Mouse (Mus musculus) limb, embryonic 14.5 days (tissue): ENCODE results near the gene Fbn1. TPM values are rescaled to one million over a fixed set of nuclear protein-coding genes. Genes with fewer than 3 reads are reported as not detected.
A peak's percentile ranks its signal among the peaks of the same experiment; 100 is the strongest.

ENCODE experiments used
- ATAC-seq: fragments of 200-750 bp; cut with Nextera tagmentation; 2 replicates; pipeline ENCODE4 v1.8.0; 2017; ENCODE audit warnings: low read depth, moderate number of reproducible peaks, moderate TSS enrichment; ENCODE audit not compliant: low FRiP score
- DNase-seq: peaks from one replicate; pipeline ENCODE4 v3.0.0-alpha.2; 2015; ENCODE audit warnings: low spot score
- H3K27ac ChIP-seq: fragments of 300-500 bp; sonication (generic); replicated peaks from 2 replicates; pipeline ENCODE4 v1.5.1; 2014; ENCODE audit warnings: low read depth, mild to moderate bottlenecking, low read length, moderate library complexity, mixed read lengths
- H3K27me3 ChIP-seq: fragments of 300-500 bp; sonication (generic); 2 replicates; pipeline ENCODE4 v1.6.1; 2014; ENCODE audit warnings: low read length, mixed read lengths; ENCODE audit not compliant: control insufficient read depth, insufficient read depth
- H3K36me3 ChIP-seq: fragments of 300-500 bp; sonication (generic); 2 replicates; pipeline ENCODE4 v1.6.1; 2014; ENCODE audit warnings: mild to moderate bottlenecking, low read length, moderate library complexity, mixed read lengths; ENCODE audit not compliant: control insufficient read depth, insufficient read depth
- H3K4me1 ChIP-seq: fragments of 300-500 bp; sonication (generic); 2 replicates; pipeline ENCODE4 v1.6.1; 2014; ENCODE audit warnings: antibody characterized with exemption, low read length, mixed read lengths; ENCODE audit not compliant: control insufficient read depth, insufficient read depth
- H3K4me2 ChIP-seq: fragments of 300-500 bp; sonication (generic); replicated peaks from 2 replicates; pipeline ENCODE4 v1.6.1; 2014; ENCODE audit warnings: low read depth, mild to moderate bottlenecking, low read length, moderate library complexity; ENCODE audit not compliant: severe bottlenecking
- H3K4me3 ChIP-seq: fragments of 300-500 bp; sonication (generic); replicated peaks from 2 replicates; pipeline ENCODE4 v1.5.1; 2014; ENCODE audit warnings: low read length
- H3K9ac ChIP-seq: fragments of 300-500 bp; sonication (generic); 2 replicates; pipeline ENCODE4 v1.6.1; 2014; ENCODE audit warnings: mild to moderate bottlenecking, low read depth, low read length, moderate library complexity; ENCODE audit not compliant: severe bottlenecking
- H3K9me3 ChIP-seq: fragments of 300-500 bp; sonication (generic); 2 replicates; pipeline ENCODE4 v1.6.1; 2016; ENCODE audit warnings: low read length; ENCODE audit not compliant: control insufficient read depth
- POLR2A ChIP-seq: fragments of 200-500 bp; IDR thresholded peaks from 2 replicates; pipeline ENCODE4 v1.8.0; 2012; ENCODE audit warnings: inconsistent platforms, mild to moderate bottlenecking, moderate library complexity, borderline replicate concordance; ENCODE audit not compliant: insufficient read depth, insufficient read length; ENCODE audit errors: extremely low read depth
- WGBS: fragments of 180-500 bp; shearing (Covaris S2); extraction: QIAGEN DNeasy Blood & Tissue Kit; methylation state at CpG from one replicate; pipeline ENCODE4 v1.1.7; 2014; 5-methylcytosine and 5-hydroxymethylcytosine counted together
- polyA plus RNA-seq, 2 experiments: library from polyadenylated mRNA; depleted of rRNA in 1 of 2; stranded (reverse) in 1 of 2; unstranded in 1 of 2; fragments of >200 nt; fragmentation: Nextera tagmentation in 1 of 2; extraction: Ambion mirVana in 1 of 2; gene quantifications; 2 replicates each; pipeline versions ENCODE4 v1.2.1 to v1.2.3; 2012 to 2014

The Fbn1 gene
- polyA plus RNA-seq, 2 experiments = 31.4 to 49.4 TPM

DNA sequence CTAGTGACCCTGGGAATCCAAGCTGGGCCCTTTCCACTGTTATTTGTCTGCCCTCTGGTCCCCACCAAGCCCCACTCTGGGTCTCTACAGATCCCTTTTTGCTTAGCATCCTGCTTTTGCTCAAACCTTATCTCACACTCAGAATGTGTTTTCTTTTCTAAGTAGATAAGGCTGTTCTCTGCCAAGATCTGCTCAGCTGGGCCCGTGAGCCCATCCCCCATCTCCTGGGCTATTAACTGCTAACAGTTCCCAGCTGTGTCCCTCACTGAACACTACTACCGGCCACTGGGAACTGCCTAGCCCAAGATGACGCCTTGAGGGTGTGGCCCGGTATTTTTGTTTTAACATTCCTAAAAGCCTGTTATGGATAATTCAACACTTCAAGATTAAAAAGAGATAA lies 8.8 kb upstream of the Fbn1 start:
- ATAC-seq = no peak
- Histone ChIP-seq H3K27me3 (no peaks in the 10 kb centered on the region), H3K9ac (no peak overlapping the region), H3K36me3 (no peaks in the 10 kb centered on the region), H3K4me3 (no peak overlapping the region), H3K4me1 (0 out of 2 replicates have a peak, but pooled peaks cover 4% of the 10 kb centered on the region), H3K27ac (no peak overlapping the region), H3K9me3 (no peaks in the 10 kb centered on the region), H3K4me2 (no peak overlapping the region)
- no peak for TF ChIP-seq POLR2A
- DNase-seq = peak; percentile 52
- 5% methylated on average over 4 of the region's 4 CpGs for WGBS

DNA sequence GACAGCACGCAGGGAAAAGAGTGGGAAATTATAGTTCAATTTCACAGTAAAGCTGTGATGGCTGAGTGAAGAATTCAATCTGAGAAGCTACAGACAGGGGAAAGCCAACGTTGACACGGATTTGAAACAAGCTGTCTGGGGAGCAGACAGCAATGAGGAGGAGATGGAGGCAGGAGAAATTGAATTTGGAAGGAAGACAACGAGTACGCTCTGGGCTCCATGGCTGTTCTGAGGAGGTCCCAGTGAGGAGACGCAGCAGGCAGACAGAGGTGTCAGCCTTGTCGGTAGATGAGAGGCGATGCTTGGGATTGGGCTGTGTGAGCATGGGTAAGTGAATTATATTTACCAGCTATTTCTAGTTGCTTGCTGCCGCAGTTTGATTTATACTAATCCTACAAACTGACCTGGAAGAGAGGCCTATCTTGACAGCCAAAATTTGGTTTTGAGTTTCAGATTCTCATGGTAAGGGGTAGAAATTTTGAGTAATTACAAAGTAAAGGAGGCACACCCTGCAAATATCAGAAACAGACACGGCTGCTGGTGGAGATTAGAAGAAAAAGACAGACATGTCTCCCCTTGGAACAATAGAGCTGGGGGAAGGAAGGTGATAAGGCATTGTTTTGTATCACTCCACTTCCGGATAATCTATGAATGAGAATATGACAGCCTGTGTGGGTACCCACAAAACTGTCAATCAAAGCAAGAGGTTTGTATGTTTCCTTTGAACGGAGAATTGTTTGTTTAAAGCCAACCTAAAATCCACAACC lies 7.7 kb upstream of the Fbn1 start:
- ATAC-seq (no peak), DNase-seq (no peak)
- H3K4me1 ChIP-seq = 0 out of 2 replicates have a peak, but pooled peaks cover 4% of the 10 kb centered on the region
- H3K27me3 ChIP-seq = no peaks in the 10 kb centered on the region
- 75% methylated on average over 12 of the region's 12 CpGs for WGBS
- H3K36me3 ChIP-seq = no peaks in the 10 kb centered on the region
- H3K9me3 ChIP-seq = no peaks in the 10 kb centered on the region
- no peak overlapping the region for H3K9ac ChIP-seq
- TF ChIP-seq POLR2A = no peak
- H3K27ac ChIP-seq = no peak overlapping the region
- no peak overlapping the region for H3K4me2 ChIP-seq
- no peak overlapping the region for H3K4me3 ChIP-seq

DNA sequence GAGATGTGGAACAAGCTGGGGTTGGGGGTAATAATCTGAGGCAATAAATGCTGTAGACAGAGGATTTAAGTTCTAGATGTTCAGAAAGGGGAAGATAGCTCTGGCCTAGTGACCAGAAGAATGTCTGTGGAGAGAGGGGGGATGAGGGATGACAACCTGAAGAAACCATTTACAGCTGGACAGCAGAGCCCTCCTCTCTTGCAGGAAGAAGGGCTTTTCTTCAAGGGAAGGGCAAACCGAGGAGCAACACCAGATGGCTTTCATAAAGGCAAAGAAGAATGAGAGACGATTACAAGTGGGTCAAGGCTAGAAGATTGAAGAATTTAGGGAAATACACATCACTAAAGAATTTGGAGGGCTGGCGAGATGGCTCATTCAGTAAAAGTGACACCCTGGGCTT lies 6.6 kb upstream of the Fbn1 start:
- no peak for ATAC-seq

DNA sequence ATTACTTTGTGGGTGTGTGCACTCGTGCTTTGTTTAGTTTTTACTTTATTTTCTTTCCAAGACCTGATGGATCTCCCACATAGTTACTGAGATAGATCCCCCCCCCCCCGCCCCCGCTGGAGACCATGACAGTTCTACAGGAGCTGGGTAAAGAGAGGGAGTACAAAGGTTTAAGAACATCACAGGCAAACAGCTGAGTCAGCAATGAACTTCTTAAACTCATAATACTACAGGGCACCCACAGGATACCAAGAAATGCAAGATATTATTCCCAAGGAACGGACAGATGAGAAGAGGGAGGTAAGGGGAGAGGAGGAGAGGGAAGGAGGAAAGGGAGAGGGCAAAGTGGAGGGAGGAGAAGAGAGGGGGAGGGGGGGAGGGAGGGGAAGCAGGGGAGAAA lies 4.8 kb upstream of the Fbn1 start:
- no peak overlapping the region for H3K4me3 ChIP-seq
- ATAC-seq (no peak), DNase-seq (no peak)
- H3K4me2 ChIP-seq = no peak overlapping the region
- H3K4me1 ChIP-seq = 0 out of 2 replicates have a peak, but pooled peaks cover 4% of the 10 kb centered on the region
- no peak overlapping the region for H3K9ac ChIP-seq
- no peak for TF ChIP-seq POLR2A
- no peaks in the 10 kb centered on the region for H3K36me3 ChIP-seq
- WGBS = 84% methylated on average over 4 of the region's 4 CpGs
- H3K27me3 ChIP-seq = no peaks in the 10 kb centered on the region
- no peaks in the 10 kb centered on the region for H3K9me3 ChIP-seq
- no peak overlapping the region for H3K27ac ChIP-seq

More for the DNA sequence above, 6.6 kb upstream of the Fbn1 start:
- Histone ChIP-seq H3K27ac (no peak overlapping the region), H3K4me3 (no peak overlapping the region), H3K9me3 (no peaks in the 10 kb centered on the region), H3K27me3 (no peaks in the 10 kb centered on the region), H3K4me2 (no peak overlapping the region), H3K4me1 (0 out of 2 replicates have a peak, but pooled peaks cover 4% of the 10 kb centered on the region), H3K9ac (no peak overlapping the region), H3K36me3 (no peaks in the 10 kb centered on the region)
- 28% methylated on average over 3 of the region's 3 CpGs for WGBS
- DNase-seq = no peak
- TF ChIP-seq POLR2A = no peak

DNA sequence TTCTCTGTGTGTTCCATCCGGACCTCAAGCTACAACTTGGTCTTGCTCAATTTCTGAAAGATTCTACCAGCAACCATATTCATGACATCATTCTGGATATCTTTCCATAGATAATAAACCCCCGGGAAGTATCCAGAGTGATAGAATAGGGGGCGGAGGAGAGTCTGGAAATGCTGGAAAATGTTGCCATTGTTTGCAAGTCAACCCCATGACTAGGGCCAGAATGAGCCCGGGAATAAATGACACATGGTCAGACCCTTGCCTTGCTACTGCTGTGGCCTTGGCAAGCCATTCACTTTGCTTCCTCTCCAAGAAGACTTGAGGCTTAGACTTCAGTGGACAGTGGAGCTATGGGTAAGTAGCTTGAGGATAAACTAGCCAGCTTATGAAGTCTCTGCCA lies 4.1 kb upstream of the Fbn1 start:
- ATAC-seq (no peak), DNase-seq (no peak)
- H3K4me3 ChIP-seq = no peak overlapping the region

More for the DNA sequence above, 4.1 kb upstream of the Fbn1 start:
- Histone ChIP-seq H3K4me2 (no peak overlapping the region), H3K36me3 (no peaks in the 10 kb centered on the region), H3K27ac (no peak overlapping the region), H3K9ac (no peak overlapping the region), H3K4me1 (peaks cover 8% of the 10 kb centered on the region; the same call in 1 of the 2 replicates), H3K27me3 (no peaks in the 10 kb centered on the region), H3K9me3 (no peaks in the 10 kb centered on the region)
- 84% methylated on average over 4 of the region's 4 CpGs for WGBS
- TF ChIP-seq POLR2A = no peak
